Mouse (Mus musculus) thymus, adult 2 months (tissue): ENCODE measurements around the gene Lars2. TPM values are rescaled to one million over a fixed set of nuclear protein-coding genes. Genes with fewer than 3 reads are reported as not detected.
A peak's percentile ranks its signal among the peaks of the same experiment; 100 is the strongest.
"Not testable (repeated sequence)": the region's sequence is repeated elsewhere in the genome, so short reads cannot be mapped to it uniquely, and the experiment has no call there.

ENCODE experiments used
- DNase-seq: peaks from one replicate; pipeline ENCODE4 v3.0.0; 2021
- H3K27ac ChIP-seq: fragments of 200-500 bp; 2 replicates; pipeline ENCODE4 v1.5.1; 2012; ENCODE audit warnings: low read length, control low read depth; ENCODE audit not compliant: control insufficient read depth, insufficient read depth
- H3K27me3 ChIP-seq: fragments of 200-500 bp; 2 replicates; pipeline ENCODE4 v1.6.1; 2012; ENCODE audit warnings: mild to moderate bottlenecking, low read length, moderate library complexity, mixed read lengths; ENCODE audit not compliant: control insufficient read depth, insufficient read depth
- H3K36me3 ChIP-seq: fragments of 200-500 bp; 2 replicates; pipeline ENCODE4 v1.6.1; 2012; ENCODE audit warnings: mild to moderate bottlenecking, low read length, moderate library complexity; ENCODE audit not compliant: control insufficient read depth, insufficient read depth
- H3K4me1 ChIP-seq: fragments of 200-500 bp; replicated peaks from 2 replicates; pipeline ENCODE4 v1.6.1; 2012; ENCODE audit warnings: low read length; ENCODE audit not compliant: control insufficient read depth, insufficient read depth
- H3K4me3 ChIP-seq: fragments of 200-500 bp; 2 replicates; pipeline ENCODE4 v1.5.1; 2012; ENCODE audit warnings: mild to moderate bottlenecking, low read length, control low read depth, moderate library complexity; ENCODE audit not compliant: control insufficient read depth, insufficient read depth
- CTCF ChIP-seq: fragments of 200-500 bp; IDR thresholded peaks from 2 replicates; pipeline ENCODE4 v1.5.1; 2012; ENCODE audit warnings: mild to moderate bottlenecking, control low read depth, low read length, moderate library complexity, borderline replicate concordance; ENCODE audit not compliant: control insufficient read depth, poor library complexity, insufficient read depth; ENCODE audit errors: extremely low read depth
- POLR2A ChIP-seq: fragments of 200-500 bp; IDR thresholded peaks from 2 replicates; pipeline ENCODE4 v1.6.1; 2012; ENCODE audit warnings: mild to moderate bottlenecking, low read length, control low read depth, moderate library complexity; ENCODE audit not compliant: control insufficient read depth, poor library complexity, insufficient read depth; ENCODE audit errors: extremely low read depth
- WGBS: fragments of 180-500 bp; shearing (Covaris S2); methylation state at CpG from one replicate; pipeline ENCODE4 v1.1.7; 2018; 5-methylcytosine and 5-hydroxymethylcytosine counted together
- polyA plus RNA-seq: library from polyadenylated mRNA; depleted of rRNA; stranded (reverse); fragments of >200 nt; gene quantifications from 2 replicates; pipeline ENCODE4 v1.2.3, GENCODE M21; 2012

Gene Lars2
- polyA plus RNA-seq, 1 experiment = 634 TPM

DNA sequence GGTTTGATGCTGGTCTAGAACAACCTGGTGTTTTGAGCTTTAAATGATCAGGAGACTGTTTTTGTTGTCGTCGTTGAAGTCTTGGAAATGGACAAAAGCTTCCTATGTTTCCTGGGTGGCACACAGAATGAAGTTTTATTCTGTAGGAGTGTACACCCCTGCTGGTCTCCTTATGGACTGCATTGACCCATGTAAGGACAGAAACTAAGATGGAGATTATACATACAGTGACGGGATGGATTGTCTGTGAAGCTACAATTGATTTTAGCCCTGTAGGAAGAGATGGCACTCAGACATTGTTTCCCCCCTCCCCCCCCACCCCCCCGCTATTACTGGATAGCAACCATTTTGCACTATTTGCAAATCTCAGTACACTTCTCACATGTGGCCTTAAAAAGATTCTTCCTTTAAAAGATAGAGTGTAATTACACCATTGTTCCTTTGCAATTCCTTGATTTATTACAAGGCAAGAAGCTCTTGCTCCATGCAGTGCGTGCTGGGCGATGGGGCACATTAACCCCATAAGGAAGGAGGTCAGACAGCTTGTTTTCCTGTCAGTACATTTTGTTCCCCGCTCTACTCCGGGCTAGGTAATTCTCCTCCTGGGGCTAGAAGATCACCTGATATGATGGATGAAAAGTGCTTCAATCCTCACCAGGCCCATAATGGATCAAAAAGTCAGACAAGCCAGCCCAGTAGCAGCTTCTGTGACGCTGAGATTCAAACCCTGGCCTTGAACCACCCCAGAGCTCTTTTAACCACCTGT, 602 bp upstream of the Lars2 start:
- H3K4me1 ChIP-seq = peaks cover 7% of the 10 kb centered on the region; the same call in 1 of the 2 replicates
- WGBS = 39% methylated on average over 9 of the region's 9 CpGs
- no peaks in the 10 kb centered on the region for H3K27me3 ChIP-seq
- no peak overlapping the region for H3K27ac ChIP-seq
- H3K36me3 ChIP-seq = no peaks in the 10 kb centered on the region
- no peak for DNase-seq
- TF ChIP-seq POLR2A (no peak), CTCF (no peak)
- peak overlapping the region; percentile 99 for H3K4me3 ChIP-seq

DNA sequence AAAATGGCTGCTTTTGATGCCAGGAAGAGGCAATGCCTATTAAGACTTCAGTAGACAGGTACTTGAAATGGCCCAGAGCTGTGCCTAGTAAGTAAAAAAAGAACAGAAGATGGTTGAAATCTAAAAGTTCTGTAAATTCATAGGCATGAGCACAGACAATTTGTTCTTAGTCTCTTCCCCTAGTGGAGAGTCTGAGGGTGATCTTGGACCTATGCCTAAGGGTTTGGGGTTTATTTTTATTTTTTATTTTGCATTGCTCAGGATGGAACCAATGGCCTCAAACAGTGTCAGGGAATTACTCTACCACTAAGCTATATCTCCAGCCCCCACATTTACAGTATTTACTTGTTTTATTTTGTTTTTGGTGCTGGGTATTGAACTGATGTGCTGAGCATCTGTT, 909 bp downstream of the Lars2 start:
- no peak overlapping the region for H3K4me3 ChIP-seq
- TF ChIP-seq POLR2A = no peak
- no peak for TF ChIP-seq CTCF
- no peaks in the 10 kb centered on the region for H3K27me3 ChIP-seq
- peaks cover 7% of the 10 kb centered on the region; the same call in 1 of the 2 replicates for H3K4me1 ChIP-seq
- H3K27ac ChIP-seq = no peak overlapping the region
- H3K36me3 ChIP-seq = no peaks in the 10 kb centered on the region; the same call in 1 of the 2 replicates
- no peak for DNase-seq

DNA sequence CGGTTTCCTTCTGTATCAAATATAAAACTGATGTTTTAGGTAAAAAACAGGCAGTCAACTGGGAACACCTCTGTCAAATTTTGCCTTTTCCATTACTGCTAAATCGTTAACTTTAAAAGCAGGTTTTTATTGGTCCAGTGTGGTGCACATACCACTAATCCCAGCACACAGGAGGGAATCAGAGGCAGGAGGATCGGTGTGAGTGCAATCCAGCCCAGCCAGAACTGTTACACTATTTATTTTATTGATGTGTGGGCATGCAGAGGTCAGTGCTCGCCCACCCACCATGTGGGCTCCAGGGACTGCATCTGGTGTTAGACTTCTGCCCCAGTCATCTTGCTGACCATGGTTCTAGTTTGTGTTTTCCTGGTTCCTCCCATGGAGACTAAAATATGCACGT, 15.7 kb downstream of the Lars2 start:
- Histone ChIP-seq H3K27me3 (no peaks in the 10 kb centered on the region), H3K27ac (no peak overlapping the region), H3K4me1 (no peaks in the 10 kb centered on the region; the same call in 1 of the 2 replicates), H3K36me3 (peaks cover 6% of the 10 kb centered on the region; the same call in 1 of the 2 replicates), H3K4me3 (no peak overlapping the region)
- TF ChIP-seq POLR2A (no peak), CTCF (no peak)
- WGBS = 94% methylated on average over 5 of the region's 5 CpGs
- DNase-seq = no peak

DNA sequence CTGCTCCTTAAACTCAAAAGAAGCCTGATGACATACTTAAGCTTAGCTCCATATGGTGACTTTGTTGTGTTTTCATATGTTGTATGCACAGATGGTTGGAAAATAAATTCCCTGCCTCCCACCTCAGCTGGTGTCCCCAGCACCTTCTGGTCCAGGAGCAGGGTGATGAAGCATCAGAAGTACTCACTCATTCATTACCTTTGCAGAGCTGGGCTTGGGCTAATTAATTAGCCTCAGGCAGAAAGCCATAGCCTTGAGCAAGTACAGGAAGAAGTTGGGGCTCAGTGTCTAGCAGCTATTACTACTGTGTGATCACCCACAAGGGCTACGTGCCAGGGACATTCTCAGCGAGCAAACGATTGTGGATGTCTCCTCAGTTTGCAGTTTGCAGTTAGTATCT, 18.0 kb downstream of the Lars2 start:
- no peak overlapping the region for H3K4me3 ChIP-seq
- no peaks in the 10 kb centered on the region; the same call in 1 of the 2 replicates for H3K4me1 ChIP-seq
- no peaks in the 10 kb centered on the region for H3K27me3 ChIP-seq
- DNase-seq = no peak
- 95% methylated on average over 3 of the region's 3 CpGs for WGBS
- no peak for TF ChIP-seq CTCF
- TF ChIP-seq POLR2A = no peak
- H3K27ac ChIP-seq = no peak overlapping the region
- no peaks in the 10 kb centered on the region; the same call in 1 of the 2 replicates for H3K36me3 ChIP-seq

DNA sequence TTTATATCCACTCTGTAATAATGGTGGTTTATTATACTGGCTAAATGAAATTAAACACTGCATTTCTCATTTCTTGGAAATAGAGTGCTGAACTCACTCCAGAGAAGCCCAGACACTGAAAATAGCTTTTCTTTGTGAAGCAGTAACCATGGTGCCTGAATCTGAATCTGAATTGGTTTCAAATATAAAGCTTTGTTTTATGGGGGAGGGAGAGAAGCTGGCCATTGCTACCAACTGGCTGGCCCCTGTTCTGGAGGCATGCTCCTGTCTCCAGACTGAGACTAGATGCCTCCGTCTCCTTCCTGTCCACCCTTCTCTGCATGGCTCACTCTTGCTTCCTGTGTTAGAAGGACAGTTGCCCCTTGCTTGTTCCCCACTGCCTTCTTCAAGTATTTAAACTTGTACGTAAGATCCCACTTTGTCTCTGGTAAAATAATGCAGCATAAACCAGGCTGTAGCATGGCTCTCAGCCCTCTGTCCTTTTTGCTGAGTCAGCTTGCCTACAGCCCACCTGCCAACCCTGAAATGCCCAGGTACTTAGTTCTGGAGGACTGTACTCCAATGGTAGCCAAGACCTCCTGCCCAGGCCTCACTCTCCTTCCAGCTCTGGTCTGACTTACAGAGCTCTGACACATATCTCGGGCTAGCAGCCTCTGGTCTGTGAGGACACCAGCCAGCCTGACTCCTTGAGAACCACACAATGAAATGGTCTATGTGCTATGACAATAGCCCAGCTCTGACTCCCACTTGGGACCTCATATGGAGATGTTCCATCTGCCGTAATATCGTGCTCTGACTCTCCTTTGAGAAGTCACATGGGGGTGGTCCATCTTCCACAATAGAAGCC, 18.8 kb downstream of the Lars2 start:
- 99% methylated on average over 5 of the region's 5 CpGs for WGBS
- Histone ChIP-seq H3K4me3 (no peak overlapping the region), H3K27me3 (no peaks in the 10 kb centered on the region), H3K27ac (no peak overlapping the region), H3K36me3 (no peaks in the 10 kb centered on the region), H3K4me1 (no peaks in the 10 kb centered on the region; the same call in 1 of the 2 replicates)
- no peak for DNase-seq
- no peak for TF ChIP-seq POLR2A
- no peak for TF ChIP-seq CTCF

DNA sequence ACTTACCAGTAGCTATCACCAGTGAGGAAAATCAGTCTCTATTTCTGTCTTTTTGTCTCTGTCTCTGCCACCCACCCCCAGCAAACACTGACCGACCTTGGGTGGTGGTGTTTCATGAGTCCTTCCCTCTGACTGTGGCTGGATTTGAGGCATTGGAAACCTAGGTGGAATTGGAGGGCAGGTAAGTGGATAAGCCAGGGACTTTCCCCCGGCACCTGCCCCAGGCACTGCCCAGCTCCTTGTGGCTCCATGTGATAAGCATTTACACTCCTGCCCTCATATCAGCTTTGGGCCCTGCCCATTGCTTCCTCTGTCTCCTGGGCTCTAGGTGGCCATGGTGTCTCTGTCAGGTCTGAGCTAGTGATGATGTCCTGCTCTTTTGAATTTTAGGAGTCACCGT, 19.6 kb downstream of the Lars2 start:
- 95% methylated on average over 3 of the region's 3 CpGs for WGBS
- no peak overlapping the region for H3K27ac ChIP-seq

DNA sequence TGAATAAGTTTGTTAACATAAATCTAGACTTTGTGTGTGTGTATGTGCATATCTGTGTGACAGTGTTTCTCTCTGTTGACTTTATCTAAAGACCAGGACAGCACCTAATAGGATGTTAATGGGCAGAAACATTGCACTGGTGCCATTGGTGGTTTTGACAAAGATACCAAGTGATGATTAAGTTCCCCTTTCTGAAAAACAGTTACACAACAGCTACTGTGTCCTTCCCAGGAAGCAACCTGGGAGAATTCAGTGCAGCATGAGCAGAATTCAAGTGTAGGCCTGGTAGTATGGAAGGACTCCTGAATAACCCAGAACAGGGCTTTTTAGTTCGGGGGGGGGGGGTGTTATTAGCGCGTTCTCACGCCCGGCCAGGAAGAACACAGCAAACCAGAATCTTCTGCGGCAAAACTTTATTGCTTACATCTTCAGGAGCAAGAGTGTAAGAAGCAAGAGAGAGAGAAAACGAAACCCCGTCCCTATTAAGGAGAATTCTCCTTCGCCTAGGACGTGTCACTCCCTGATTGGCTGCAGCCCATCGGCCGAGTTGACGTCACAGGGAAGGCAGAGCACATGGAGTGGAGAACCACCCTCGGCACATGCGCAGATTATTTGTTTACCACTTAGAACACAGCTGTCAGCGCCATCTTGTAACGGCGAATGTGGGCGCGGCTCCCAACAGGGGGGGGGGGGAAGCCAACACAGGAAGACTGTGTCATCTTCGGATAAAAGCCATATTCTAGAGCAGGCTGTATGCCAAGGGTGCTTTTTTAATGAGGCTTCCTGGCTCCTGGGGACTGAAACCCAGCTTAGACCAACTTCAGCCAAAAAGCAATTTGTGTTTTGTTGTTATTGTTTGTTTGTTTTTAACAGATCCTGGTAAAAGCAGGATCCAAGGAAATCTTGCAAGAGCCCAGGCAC, 21.6 kb downstream of the Lars2 start:
- not testable (repeated sequence) for H3K27ac ChIP-seq, H3K4me1 ChIP-seq, DNase-seq, H3K36me3 ChIP-seq, H3K4me3 ChIP-seq, H3K27me3 ChIP-seq
- WGBS = 96% methylated on average over 14 of the region's 21 CpGs

More for the DNA sequence above, 19.6 kb downstream of the Lars2 start:
- TF ChIP-seq POLR2A = no peak
- TF ChIP-seq CTCF = no peak
- Histone ChIP-seq H3K27me3 (no peaks in the 10 kb centered on the region), H3K4me3 (no peak overlapping the region), H3K4me1 (no peaks in the 10 kb centered on the region; the same call in 1 of the 2 replicates), H3K36me3 (no peaks in the 10 kb centered on the region)
- DNase-seq = no peak
